ENCODE assay signal across 20 mouse cellular contexts in the genomic region with DNA sequence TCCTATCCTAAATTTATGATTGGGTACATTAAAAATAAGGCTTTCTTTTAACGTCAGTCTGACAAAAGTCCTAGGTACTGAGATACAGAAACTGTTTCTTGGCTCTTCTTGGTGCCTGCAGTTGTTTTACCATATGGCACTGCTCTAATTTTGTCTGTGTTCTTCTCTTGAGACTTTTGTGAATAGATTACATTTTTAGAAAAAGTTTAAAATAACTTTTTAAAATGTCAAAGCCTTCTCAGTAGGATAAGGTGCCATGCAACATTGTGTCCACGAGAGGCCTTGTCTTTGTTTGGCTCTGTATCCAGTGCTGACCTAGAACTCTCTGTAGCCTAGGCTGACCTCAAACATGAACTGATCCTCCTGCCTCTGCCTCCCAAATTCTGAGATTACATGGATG.
A peak's percentile ranks its signal among the peaks of the same experiment; 100 is the strongest.
DNase-seq lines count a peak whose midpoint lies in the region; TF ChIP-seq lines count a peak whose summit lies in the region.
"Had no signal": no experiment of that assay in that cellular context is flagged by ENCODE, and none has a peak within 500 bp of the region (broad histone marks: within the 10 kb centered on the region; RNA-seq: fewer than 3 reads in every experiment).

No protein-coding gene starts in this region.

- H3K9me3 ChIP-seq in limb, embryonic 10.5 days (replicated peaks): no peaks in the 10 kb centered on the region
- H3K9me3 ChIP-seq: heart, embryonic 13.5 days; hindbrain, embryonic 13.5 days; limb, embryonic 12.5 days; liver, embryonic 13.5 days had no signal

- H3K27me3 ChIP-seq in limb, embryonic 10.5 days (ENCODE audit: low read depth, poor library complexity, severe bottlenecking): no peaks in the 10 kb centered on the region
- H3K27me3 ChIP-seq: heart, embryonic 13.5 days; hindbrain, embryonic 13.5 days; limb, embryonic 12.5 days; liver, embryonic 13.5 days had no signal

- TF ChIP-seq CTCF in gastrocnemius, adult 2 months (IDR thresholded peaks at IDR 0.05): peak; percentile 3; the same call in 1 of the 2 replicates

- DNase-seq in gastrocnemius, adult 2 months: no peak
- DNase-seq in gastrocnemius, adult 18-20 months (ENCODE audit: low spot score): no peak
- DNase-seq in testis, postnatal 14 days (ENCODE audit: low spot score): peak; percentile 57
- DNase-seq in testis, postnatal 10 days (ENCODE audit: low spot score): no peak
- peak; percentile 40 to 69 for DNase-seq in left cerebral cortex, adult 9 months (ENCODE audit: low spot score in 2 of 2)
- DNase-seq in urinary bladder, postnatal 36 days (ENCODE audit: low spot score in 2 of 2): no peak
- DNase-seq in limb, embryonic 10.5 days (ENCODE audit: low spot score): no peak
- DNase-seq: adrenal gland, postnatal 25 days; B cell, adult 2 months; cerebellum, adult 2 months; cerebellum, postnatal 36 days; kidney, postnatal 4 days; liver, embryonic 13.5 days; lung, embryonic 14.5 days; lung, postnatal 36 days; retina, postnatal 1 day; spleen, adult 18-20 months had no signal

- H3K36me3 ChIP-seq in limb, embryonic 10.5 days: no peaks in the 10 kb centered on the region
- H3K36me3 ChIP-seq: hindbrain, embryonic 13.5 days; limb, embryonic 12.5 days; liver, embryonic 13.5 days had no signal

- H3K4me3 ChIP-seq in gastrocnemius, adult 2 months: no peak overlapping the region
- H3K4me3 ChIP-seq in limb, embryonic 10.5 days: no peak overlapping the region
- H3K4me3 ChIP-seq: heart, embryonic 13.5 days; hindbrain, embryonic 13.5 days; limb, embryonic 12.5 days; liver, embryonic 13.5 days had no signal

- 88% methylated on average over 2 of the region's 2 CpGs for WGBS in limb, embryonic 10.5 days

- H3K27ac ChIP-seq in gastrocnemius, adult 2 months: peak overlapping the region; percentile 46; the same call in 1 of the 2 replicates
- no peak overlapping the region for H3K27ac ChIP-seq in limb, embryonic 10.5 days
- H3K27ac ChIP-seq: heart, embryonic 13.5 days; hindbrain, embryonic 13.5 days; limb, embryonic 12.5 days; liver, embryonic 13.5 days had no signal

- no peaks in the 10 kb centered on the region for H3K4me1 ChIP-seq in limb, embryonic 10.5 days
- H3K4me1 ChIP-seq: heart, embryonic 13.5 days; hindbrain, embryonic 13.5 days; limb, embryonic 12.5 days; liver, embryonic 13.5 days had no signal

- intact Hi-C loops in gastrocnemius, adult 2 months (cut with DNase I): no loop called here

Comparison
In these comparisons a context has a peak if more than half of its experiments do, and no peak if none do; other contexts are left out.
1. DNase-seq: peak in testis, postnatal 14 days (single experiment) and left cerebral cortex, adult 9 months (2 of 2); none in gastrocnemius, adult 2 months (single experiment), gastrocnemius, adult 18-20 months (single experiment), testis, postnatal 10 days (single experiment), urinary bladder, postnatal 36 days (0 of 2) and limb, embryonic 10.5 days (single experiment).